Mouse (Mus musculus): Measurements from ENCODE around the gene Nudt21. TPM values are rescaled to one million over a fixed set of nuclear protein-coding genes. Genes with fewer than 3 reads are reported as not detected.
A peak's percentile ranks its signal among the peaks of the same experiment; 100 is the strongest.
"Not testable (repeated sequence)": the region's sequence is repeated elsewhere in the genome, so short reads cannot be mapped to it uniquely, and the experiment has no call there.

The Nudt21 gene
- 73.6 and 74.6 TPM in 2 replicates for polyA plus RNA-seq (2015; fragmentation: Nextera tagmentation; extraction: Ambion mirVana)

DNA sequence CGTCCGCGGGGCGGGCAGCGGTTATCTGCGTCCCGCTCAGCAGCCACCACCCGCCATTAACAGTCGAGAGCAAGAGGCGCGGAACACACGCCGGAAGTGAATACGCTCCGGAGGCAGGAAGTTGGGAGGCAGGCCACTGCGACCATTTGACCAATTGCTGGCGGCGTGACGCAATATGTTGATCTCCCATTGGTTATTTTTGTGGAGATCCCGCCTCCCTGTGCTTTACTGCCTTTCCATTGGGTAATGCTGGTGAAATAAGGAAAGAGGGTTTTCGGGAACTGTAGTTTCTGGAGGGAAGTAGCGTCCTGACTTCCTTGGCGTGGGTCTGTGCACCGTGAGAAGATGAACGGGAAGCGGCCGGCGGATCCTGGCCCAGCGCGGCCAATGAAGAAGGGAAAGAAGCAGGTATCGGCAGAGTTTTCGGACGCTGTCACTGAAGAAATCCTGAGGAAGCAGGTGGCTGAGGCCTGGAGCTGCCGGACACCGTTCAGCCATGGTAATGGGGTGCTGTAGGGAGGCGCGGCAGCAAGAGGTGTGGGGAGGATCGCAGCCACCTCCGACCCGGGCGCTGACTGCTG is at the start of gene Nudt21, which contains the start of gene Ogfod1:
TSS of gene Nudt21 (minus strand) at position 88 of the 581 bp plus-strand sequence.
TSS of gene Ogfod1 (plus strand) at position 255 of the 581 bp plus-strand sequence.
- ATAC-seq (ENCODE audit: extremely low read depth, insufficient number of reproducible peaks, low FRiP score, low TSS enrichment), result peak; percentile 97
- WGBS, result under 1% methylated on average over 34 of the region's 41 CpGs
- H3K4me2 ChIP-seq, result peak within 1 kb of the TSS; percentile 94

DNA sequence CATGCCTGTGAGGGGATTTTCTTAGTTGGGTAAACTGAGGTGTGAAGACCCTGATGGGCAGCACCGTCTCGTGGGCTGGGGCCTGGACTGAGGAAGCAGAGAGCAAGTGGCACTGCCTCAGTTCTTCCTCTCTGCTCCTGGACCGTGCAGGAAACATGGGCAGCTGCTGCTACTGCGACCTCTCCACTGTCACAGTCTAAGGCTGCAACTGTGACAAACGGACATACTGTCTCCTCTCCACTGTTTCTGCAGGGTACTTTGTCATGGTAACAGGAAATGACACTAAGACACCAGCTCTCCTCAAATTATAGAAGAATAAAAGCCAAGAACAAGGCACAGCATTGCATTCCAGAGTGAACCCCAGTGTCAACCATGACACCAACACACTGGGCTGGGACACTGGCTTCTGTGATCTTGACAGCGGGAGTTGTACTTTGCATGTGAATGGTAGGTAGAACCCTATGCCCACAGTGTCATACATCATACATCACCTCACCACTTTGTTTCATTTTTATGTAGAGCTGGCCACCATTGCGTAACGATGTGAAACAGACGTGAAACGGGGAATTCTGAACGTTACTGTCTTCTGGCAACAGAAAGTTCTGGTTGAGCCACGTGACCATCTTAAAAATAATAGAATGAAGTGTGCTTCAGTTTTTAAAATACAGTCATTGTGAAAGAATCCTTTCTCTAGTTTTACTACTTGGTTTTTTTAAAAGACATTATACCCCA is 39.8 kb upstream of the Nudt21 start:
- 84% methylated on average over 12 of the region's 12 CpGs for WGBS
- Histone ChIP-seq H3K4me2 (no peak overlapping the region), H3K4me1 (no peaks in the 10 kb centered on the region), H3K9ac (no peak overlapping the region), H3K27me3 (replicated peaks) (no peaks in the 10 kb centered on the region), H3K27ac (replicated peaks) (no peak overlapping the region), H3K4me3 (no peak overlapping the region), H3K9me3 (no peaks in the 10 kb centered on the region), H3K36me3 (peaks cover 13% of the 10 kb centered on the region)
- no peak for ATAC-seq (ENCODE audit: extremely low read depth, insufficient number of reproducible peaks, low FRiP score, low TSS enrichment)

More for the DNA sequence above, at the start of gene Nudt21, which contains the start of gene Ogfod1:
- H3K9ac ChIP-seq, result peak within 1 kb of the TSS; percentile 86
- H3K9me3 ChIP-seq, result no peaks in the 10 kb centered on the region
- H3K4me1 ChIP-seq, result peaks cover 42% of the 10 kb centered on the region
- peak within 1 kb of the TSS; percentile 84 for H3K27ac ChIP-seq (replicated peaks)
- no peaks in the 10 kb centered on the region for H3K27me3 ChIP-seq (replicated peaks)
- H3K4me3 ChIP-seq, result peak within 1 kb of the TSS; percentile 87
- peaks cover 10% of the 10 kb centered on the region for H3K36me3 ChIP-seq

DNA sequence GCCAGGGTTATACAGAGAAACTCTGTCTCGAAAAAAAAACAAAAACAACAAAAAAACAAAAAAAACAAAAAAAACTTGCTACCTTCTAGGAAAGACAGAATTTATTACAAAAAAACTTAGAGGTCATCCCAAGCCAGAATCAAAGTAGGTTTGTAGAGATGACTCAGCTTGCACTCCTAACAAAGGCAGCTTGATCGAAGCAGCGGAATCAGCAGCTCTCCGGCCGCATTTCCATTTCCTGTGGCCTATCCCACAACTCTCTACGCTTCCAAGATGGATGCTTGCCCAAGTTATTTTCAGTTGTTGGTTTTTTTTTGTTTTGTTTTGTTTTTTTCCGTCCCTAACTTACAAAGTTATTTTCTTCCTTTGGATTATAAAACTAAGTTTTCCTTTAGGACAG is 32.0 kb upstream of the Nudt21 start:
- H3K4me1 ChIP-seq, result no peaks in the 10 kb centered on the region
- no peak for ATAC-seq (ENCODE audit: extremely low read depth, insufficient number of reproducible peaks, low FRiP score, low TSS enrichment)
- WGBS, result 81% methylated on average over 7 of the region's 7 CpGs
- no peak overlapping the region for H3K27ac ChIP-seq (replicated peaks)
- H3K27me3 ChIP-seq (replicated peaks), result no peaks in the 10 kb centered on the region
- H3K9me3 ChIP-seq, result no peaks in the 10 kb centered on the region
- peaks cover 41% of the 10 kb centered on the region for H3K36me3 ChIP-seq
- no peak overlapping the region for H3K4me3 ChIP-seq
- no peak overlapping the region for H3K9ac ChIP-seq
- H3K4me2 ChIP-seq, result no peak overlapping the region

DNA sequence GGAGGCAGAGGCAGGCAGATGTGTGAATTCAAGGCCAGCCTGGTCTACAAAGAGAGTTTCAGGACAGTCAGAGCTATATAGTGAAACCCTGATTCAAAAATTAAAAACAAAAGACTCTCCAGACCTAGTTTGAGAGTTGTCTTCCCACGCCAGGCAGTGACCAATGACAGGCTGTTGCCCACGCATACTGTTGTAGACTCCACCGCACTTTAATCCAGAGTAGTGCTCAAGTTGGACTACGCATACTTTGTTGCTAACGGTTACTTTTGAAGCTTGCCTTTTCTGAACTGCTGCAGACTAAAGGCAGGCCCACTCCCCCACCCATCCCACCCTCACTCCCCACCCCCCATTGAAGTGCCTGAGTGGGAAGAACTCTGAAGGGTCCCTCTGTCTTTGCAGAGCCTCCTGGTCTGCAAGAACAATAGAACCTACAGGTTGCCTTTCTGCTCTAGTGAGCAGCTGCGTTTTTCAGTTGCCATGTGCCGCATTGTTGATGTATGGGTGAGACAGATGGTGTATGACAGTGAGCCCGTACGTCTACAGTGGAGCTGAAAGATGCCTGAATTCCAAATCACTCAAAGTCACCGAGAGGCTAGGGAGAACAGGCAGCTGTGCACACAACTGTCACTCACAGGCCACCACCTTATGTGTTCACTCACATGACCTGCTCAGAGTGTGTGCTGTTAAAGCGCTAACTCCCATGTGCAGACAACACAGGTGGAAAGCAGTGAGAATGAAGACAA is 29.5 kb upstream of the Nudt21 start:
- WGBS, result 74% methylated on average over 11 of the region's 11 CpGs
- peaks cover 64% of the 10 kb centered on the region for H3K36me3 ChIP-seq
- no peak overlapping the region for H3K27ac ChIP-seq (replicated peaks)
- no peak overlapping the region for H3K4me3 ChIP-seq
- no peak overlapping the region for H3K4me2 ChIP-seq
- H3K27me3 ChIP-seq (replicated peaks), result no peaks in the 10 kb centered on the region
- no peak overlapping the region for H3K9ac ChIP-seq
- no peaks in the 10 kb centered on the region for H3K4me1 ChIP-seq
- ATAC-seq (ENCODE audit: extremely low read depth, insufficient number of reproducible peaks, low FRiP score, low TSS enrichment), result no peak
- no peaks in the 10 kb centered on the region for H3K9me3 ChIP-seq

DNA sequence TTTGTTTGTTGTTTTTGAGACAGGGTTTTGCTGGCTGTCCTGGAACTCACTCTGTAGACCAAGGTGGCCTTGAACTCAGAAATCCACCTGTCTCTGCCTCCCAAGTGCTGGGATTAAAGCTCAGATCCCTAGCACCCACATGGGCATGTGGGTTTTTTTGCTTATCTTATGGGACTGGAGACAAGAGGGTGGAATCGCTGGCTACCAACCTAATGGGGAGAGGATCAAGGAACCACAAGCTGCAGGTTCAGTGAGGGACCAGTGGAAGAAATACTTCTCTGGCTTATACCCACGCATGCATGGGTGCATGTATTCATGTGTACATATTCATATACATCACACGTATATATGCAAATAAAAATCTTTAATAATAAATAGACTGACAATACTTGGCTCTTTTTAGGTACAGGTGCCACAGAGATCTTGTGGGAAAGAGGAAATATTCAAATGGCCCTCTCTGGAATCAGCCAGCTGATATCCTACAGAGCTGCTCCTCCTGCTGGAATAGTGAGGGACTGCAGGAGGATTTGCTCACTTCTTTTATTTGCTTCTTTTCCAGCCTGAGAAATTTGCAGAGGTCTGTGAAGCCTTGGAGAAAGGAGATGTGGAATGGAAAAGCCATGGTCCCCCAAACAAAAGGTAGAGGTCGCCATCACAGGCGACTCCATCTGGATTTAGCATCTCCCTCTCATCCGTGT is 20.5 kb upstream of the Nudt21 start:
- Histone ChIP-seq H3K4me2 (no peak overlapping the region), H3K4me3 (no peak overlapping the region), H3K4me1 (no peaks in the 10 kb centered on the region), H3K27ac (replicated peaks) (no peak overlapping the region), H3K9ac (no peak overlapping the region), H3K9me3 (peaks cover 5% of the 10 kb centered on the region; the same call in 1 of the 2 replicates), H3K27me3 (replicated peaks) (no peaks in the 10 kb centered on the region), H3K36me3 (peaks cover 77% of the 10 kb centered on the region)
- ATAC-seq (ENCODE audit: extremely low read depth, insufficient number of reproducible peaks, low FRiP score, low TSS enrichment), result no peak
- 58% methylated on average over 6 of the region's 6 CpGs for WGBS

DNA sequence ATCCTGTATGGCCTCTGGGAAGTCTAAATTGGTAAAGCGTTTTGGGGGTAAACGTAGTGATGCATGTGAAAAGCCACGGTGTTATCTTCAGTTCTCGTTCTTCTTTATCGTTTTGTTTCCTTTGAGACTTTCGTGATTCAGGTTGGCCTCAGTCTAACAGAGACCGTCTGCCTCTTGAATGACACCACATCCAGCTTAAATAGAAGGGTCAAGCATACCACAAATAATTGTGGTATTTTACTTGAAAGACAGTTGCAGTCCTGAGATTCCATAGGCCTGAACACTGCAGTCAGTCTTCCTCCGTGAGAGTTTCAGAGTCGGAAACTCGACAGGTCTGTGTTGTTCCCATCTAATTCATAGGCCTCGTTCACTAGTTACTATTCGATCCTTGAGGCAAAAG is 15.9 kb upstream of the Nudt21 start:
- no peak overlapping the region for H3K27ac ChIP-seq (replicated peaks)
- no peaks in the 10 kb centered on the region for H3K27me3 ChIP-seq (replicated peaks)
- H3K36me3 ChIP-seq, result peaks cover 58% of the 10 kb centered on the region
- H3K4me2 ChIP-seq, result no peak overlapping the region
- H3K4me3 ChIP-seq, result no peak overlapping the region
- no peaks in the 10 kb centered on the region for H3K4me1 ChIP-seq
- no peaks in the 10 kb centered on the region for H3K9me3 ChIP-seq
- no peak overlapping the region for H3K9ac ChIP-seq
- WGBS, result 67% methylated on average over 12 of the region's 12 CpGs
- ATAC-seq (ENCODE audit: extremely low read depth, insufficient number of reproducible peaks, low FRiP score, low TSS enrichment), result no peak

DNA sequence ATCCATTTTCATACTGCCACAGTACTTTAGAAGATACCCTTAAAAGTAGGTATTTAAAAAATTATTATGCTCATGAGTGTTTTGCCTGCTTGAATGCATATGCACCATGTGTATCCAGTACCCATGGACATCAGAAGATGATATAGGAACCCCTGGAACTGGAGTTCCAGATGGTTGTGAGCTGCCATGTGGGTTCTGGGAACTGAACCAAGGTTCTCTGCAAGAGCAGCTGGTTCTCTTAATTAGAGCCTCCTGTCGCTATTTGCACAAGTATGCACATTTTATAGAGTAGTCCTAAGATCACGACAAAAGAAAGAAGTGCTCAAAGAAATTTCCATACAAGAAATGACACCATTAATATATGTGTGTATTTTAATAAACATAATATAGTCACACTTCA is 11.0 kb upstream of the Nudt21 start:
- H3K27me3 ChIP-seq (replicated peaks), result no peaks in the 10 kb centered on the region
- H3K27ac ChIP-seq (replicated peaks), result no peak overlapping the region
- no peaks in the 10 kb centered on the region for H3K9me3 ChIP-seq
- no peak overlapping the region for H3K4me3 ChIP-seq
- no peak overlapping the region for H3K9ac ChIP-seq
- peaks cover 20% of the 10 kb centered on the region for H3K36me3 ChIP-seq
- no peak overlapping the region for H3K4me2 ChIP-seq
- ATAC-seq (ENCODE audit: extremely low read depth, insufficient number of reproducible peaks, low FRiP score, low TSS enrichment), result no peak
- 76% methylated on average over 2 of the region's 2 CpGs for WGBS
- no peaks in the 10 kb centered on the region for H3K4me1 ChIP-seq

DNA sequence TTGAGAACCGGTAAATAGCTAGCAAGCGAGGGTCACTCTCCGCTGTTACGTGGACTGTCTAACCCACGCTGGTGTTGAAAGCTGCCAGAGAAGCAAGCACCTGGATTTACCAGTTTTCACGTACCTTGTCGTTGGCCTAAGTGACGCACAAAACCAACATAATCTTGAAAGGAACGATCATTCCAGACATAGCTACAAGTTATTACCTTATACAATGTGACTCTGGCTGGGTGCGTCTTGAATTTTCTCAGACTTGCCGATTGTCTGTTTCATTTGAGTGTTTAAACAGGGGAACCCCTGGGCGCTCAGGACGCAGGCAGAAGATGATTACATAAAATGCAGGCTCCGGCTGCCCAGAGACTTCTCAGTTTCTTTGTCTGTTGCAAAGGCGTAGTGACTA is 975 bp upstream of the Nudt21 start:
- Histone ChIP-seq H3K4me3 (peak overlapping the region; percentile 87), H3K27me3 (replicated peaks) (no peaks in the 10 kb centered on the region), H3K9me3 (no peaks in the 10 kb centered on the region), H3K36me3 (peaks cover 10% of the 10 kb centered on the region), H3K4me1 (peaks cover 37% of the 10 kb centered on the region), H3K9ac (peak overlapping the region; percentile 86), H3K27ac (replicated peaks) (no peak overlapping the region), H3K4me2 (peak overlapping the region; percentile 94)
- no peak for ATAC-seq (ENCODE audit: extremely low read depth, insufficient number of reproducible peaks, low FRiP score, low TSS enrichment)
- 9% methylated on average over 15 of the region's 15 CpGs for WGBS

DNA sequence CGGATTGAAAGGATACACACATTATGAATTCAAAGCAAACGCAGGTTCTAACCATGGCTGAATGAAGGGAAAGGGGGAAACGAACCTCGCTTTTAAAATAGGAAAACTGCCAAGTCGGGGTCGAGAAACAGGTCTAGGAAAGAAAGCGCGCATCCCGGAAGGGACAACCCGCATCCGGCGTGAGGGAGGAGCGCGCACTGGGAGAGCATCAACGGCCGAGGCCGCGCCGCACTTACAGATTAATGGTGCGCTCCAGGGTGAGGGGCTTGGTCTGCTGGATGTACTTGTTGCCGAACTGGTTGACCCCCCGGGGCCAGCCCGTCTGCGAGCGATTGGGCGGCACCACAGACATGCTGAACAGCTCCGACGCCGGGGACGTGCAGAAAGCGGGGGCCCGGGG is 290 bp downstream of the Nudt21 start:
- Histone ChIP-seq H3K4me1 (peaks cover 42% of the 10 kb centered on the region), H3K36me3 (peaks cover 15% of the 10 kb centered on the region), H3K9ac (peak overlapping the region; percentile 84), H3K4me3 (peak overlapping the region; percentile 87), H3K4me2 (peak overlapping the region; percentile 88), H3K27ac (replicated peaks) (peak overlapping the region; percentile 84)
- ATAC-seq (ENCODE audit: extremely low read depth, insufficient number of reproducible peaks, low FRiP score, low TSS enrichment), result peak; percentile 67
- not testable (repeated sequence) for H3K27me3 ChIP-seq (replicated peaks); H3K9me3 ChIP-seq
- under 1% methylated on average over 22 of the region's 32 CpGs for WGBS

DNA sequence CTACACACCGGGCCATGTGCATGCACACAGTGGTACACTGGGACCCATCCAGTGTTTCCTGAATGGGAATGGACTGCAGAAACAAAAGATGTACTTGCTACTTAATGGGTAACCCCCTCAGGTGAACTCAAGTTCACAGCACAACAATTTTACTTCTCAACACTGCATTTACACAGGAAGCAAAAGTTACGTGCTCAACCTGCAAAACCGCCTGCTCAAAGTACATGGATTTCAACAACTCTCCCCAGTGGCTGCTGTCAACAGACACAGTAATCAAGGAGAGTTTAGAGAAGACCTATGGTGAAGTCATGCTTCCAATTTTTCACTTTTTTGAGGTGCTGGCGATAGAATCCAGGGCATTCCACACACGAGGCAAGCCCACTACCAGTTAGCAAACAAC is 1.6 kb downstream of the Nudt21 start:
- Histone ChIP-seq H3K36me3 (peaks cover 28% of the 10 kb centered on the region), H3K4me2 (peak overlapping the region; percentile 88), H3K4me3 (peak overlapping the region; percentile 87), H3K9me3 (no peaks in the 10 kb centered on the region), H3K9ac (peak overlapping the region; percentile 58), H3K4me1 (peaks cover 42% of the 10 kb centered on the region), H3K27ac (replicated peaks) (no peak overlapping the region), H3K27me3 (replicated peaks) (no peaks in the 10 kb centered on the region)
- 51% methylated on average over 5 of the region's 5 CpGs for WGBS
- ATAC-seq (ENCODE audit: extremely low read depth, insufficient number of reproducible peaks, low FRiP score, low TSS enrichment), result no peak

DNA sequence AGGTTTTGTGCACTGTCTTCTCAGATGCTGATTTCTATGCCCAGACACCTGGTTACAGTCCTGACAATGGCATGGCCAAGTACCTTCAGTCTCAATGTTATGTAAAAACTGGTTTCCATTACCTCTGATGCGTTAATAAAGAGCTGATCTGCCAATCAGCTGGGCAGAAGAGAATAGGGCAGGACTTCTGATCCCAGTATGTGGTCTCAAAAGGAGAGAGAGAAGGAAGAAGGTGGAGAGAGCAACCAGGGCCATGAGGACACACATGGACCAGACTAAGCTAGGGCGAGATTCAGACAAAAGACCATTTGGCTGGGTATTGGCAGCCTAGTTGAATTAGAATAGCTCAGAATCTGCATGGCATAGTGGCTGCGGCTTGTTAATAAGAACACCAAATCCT is 3.2 kb downstream of the Nudt21 start:
- Histone ChIP-seq H3K36me3 (peaks cover 34% of the 10 kb centered on the region), H3K9ac (no peak overlapping the region), H3K9me3 (no peaks in the 10 kb centered on the region), H3K4me2 (no peak overlapping the region), H3K27me3 (replicated peaks) (no peaks in the 10 kb centered on the region), H3K4me1 (peaks cover 42% of the 10 kb centered on the region), H3K4me3 (no peak overlapping the region), H3K27ac (replicated peaks) (no peak overlapping the region)
- no peak for ATAC-seq (ENCODE audit: extremely low read depth, insufficient number of reproducible peaks, low FRiP score, low TSS enrichment)
- WGBS, result 79% methylated on average over 3 of the region's 3 CpGs
